Mouse (Mus musculus): Measurements from ENCODE around the gene Ezh1. TPM values are rescaled to one million over a fixed set of nuclear protein-coding genes. Genes with fewer than 3 reads are reported as not detected.
A peak's percentile ranks its signal among the peaks of the same experiment; 100 is the strongest.

The Ezh1 gene
- polyA plus RNA-seq, 1 experiment from 2014 or later = 30.7 TPM

DNA sequence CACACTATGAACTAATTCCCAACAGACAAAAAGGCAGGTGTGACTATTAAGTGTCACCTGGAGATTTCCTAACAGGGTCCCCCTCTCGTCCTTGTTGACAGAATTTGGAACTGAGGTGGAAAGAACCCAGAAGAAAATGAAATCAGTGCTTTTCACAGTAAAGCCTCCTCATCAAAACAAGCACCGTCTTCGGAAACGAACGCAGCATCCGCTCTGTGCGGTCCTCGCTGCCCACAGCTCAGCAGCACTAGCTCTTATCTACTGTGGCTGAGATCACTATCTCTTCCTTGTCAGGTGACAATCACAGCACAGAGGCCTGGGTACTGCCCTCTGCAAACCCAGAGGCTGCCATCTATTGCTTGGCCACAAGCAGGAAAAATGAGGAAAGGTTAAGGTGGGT is 30.1 kb downstream of the Ezh1 start:
- peaks cover 21% of the 10 kb centered on the region; the same call in 1 of the 2 replicates for H3K36me3 ChIP-seq (ENCODE audit: control insufficient read depth, insufficient read depth, low read length)
- no peak for ATAC-seq (ENCODE audit: low read depth)
- 95% methylated on average over 8 of the region's 8 CpGs for WGBS
- no peak overlapping the region for H3K4me2 ChIP-seq (ENCODE audit: low read depth, low read length)
- H3K4me1 ChIP-seq (ENCODE audit: control insufficient read depth, insufficient read depth, low read length) = no peaks in the 10 kb centered on the region
- H3K9ac ChIP-seq (replicated peaks; ENCODE audit: low read depth, low read length) = no peak overlapping the region
- no peak overlapping the region for H3K4me3 ChIP-seq (ENCODE audit: low read depth, low read length)
- no peak overlapping the region for H3K27ac ChIP-seq (ENCODE audit: low read depth, low read length)
- H3K9me3 ChIP-seq (ENCODE audit: control insufficient read depth, low read length) = no peaks in the 10 kb centered on the region
- no peaks in the 10 kb centered on the region for H3K27me3 ChIP-seq (ENCODE audit: control insufficient read depth, insufficient read depth, low read length)

GRCm38 (mm10) chr11:101195571-101195970 is 30.7 kb downstream of the Ezh1 start:
- Histone ChIP-seq H3K27ac (ENCODE audit: low read depth, low read length) (no peak overlapping the region), H3K36me3 (ENCODE audit: control insufficient read depth, insufficient read depth, low read length) (peaks cover 21% of the 10 kb centered on the region; the same call in 1 of the 2 replicates), H3K9ac (replicated peaks; ENCODE audit: low read depth, low read length) (no peak overlapping the region), H3K9me3 (ENCODE audit: control insufficient read depth, low read length) (no peaks in the 10 kb centered on the region), H3K4me2 (ENCODE audit: low read depth, low read length) (no peak overlapping the region), H3K4me1 (ENCODE audit: control insufficient read depth, insufficient read depth, low read length) (no peaks in the 10 kb centered on the region), H3K27me3 (ENCODE audit: control insufficient read depth, insufficient read depth, low read length) (no peaks in the 10 kb centered on the region), H3K4me3 (ENCODE audit: low read depth, low read length) (no peak overlapping the region)
- no peak for ATAC-seq (ENCODE audit: low read depth)
- 91% methylated on average over 8 of the region's 8 CpGs for WGBS

- Histone ChIP-seq H3K4me3 (ENCODE audit: low read depth, low read length) (no peak overlapping the region), H3K27ac (ENCODE audit: low read depth, low read length) (no peak overlapping the region), H3K9ac (replicated peaks; ENCODE audit: low read depth, low read length) (no peak overlapping the region), H3K9me3 (ENCODE audit: control insufficient read depth, low read length) (no peaks in the 10 kb centered on the region), H3K36me3 (ENCODE audit: control insufficient read depth, insufficient read depth, low read length) (peaks cover 21% of the 10 kb centered on the region; the same call in 1 of the 2 replicates), H3K27me3 (ENCODE audit: control insufficient read depth, insufficient read depth, low read length) (no peaks in the 10 kb centered on the region), H3K4me2 (ENCODE audit: low read depth, low read length) (no peak overlapping the region), H3K4me1 (ENCODE audit: control insufficient read depth, insufficient read depth, low read length) (peaks cover 4% of the 10 kb centered on the region)
- no peak for ATAC-seq (ENCODE audit: low read depth)
- 67% methylated on average over 1 of the region's 1 CpGs for WGBS
These were observed 31.2 kb downstream of the Ezh1 start for GRCm38 (mm10) chr11:101195101-101195500.

GRCm38 (mm10) chr11:101194643-101195042 is 31.6 kb downstream of the Ezh1 start:
- Histone ChIP-seq H3K27ac (ENCODE audit: low read depth, low read length) (no peak overlapping the region), H3K9ac (replicated peaks; ENCODE audit: low read depth, low read length) (no peak overlapping the region), H3K27me3 (ENCODE audit: control insufficient read depth, insufficient read depth, low read length) (no peaks in the 10 kb centered on the region), H3K4me2 (ENCODE audit: low read depth, low read length) (no peak overlapping the region), H3K36me3 (ENCODE audit: control insufficient read depth, insufficient read depth, low read length) (peaks cover 21% of the 10 kb centered on the region; the same call in 1 of the 2 replicates), H3K4me1 (ENCODE audit: control insufficient read depth, insufficient read depth, low read length) (peaks cover 9% of the 10 kb centered on the region), H3K9me3 (ENCODE audit: control insufficient read depth, low read length) (no peaks in the 10 kb centered on the region), H3K4me3 (ENCODE audit: low read depth, low read length) (no peak overlapping the region)
- WGBS = 92% methylated on average over 6 of the region's 6 CpGs
- ATAC-seq (ENCODE audit: low read depth) = no peak

- H3K4me3 ChIP-seq (ENCODE audit: low read depth, low read length) = no peak overlapping the region
- H3K27me3 ChIP-seq (ENCODE audit: control insufficient read depth, insufficient read depth, low read length) = no peaks in the 10 kb centered on the region
- no peak overlapping the region for H3K4me2 ChIP-seq (ENCODE audit: low read depth, low read length)
- WGBS = 89% methylated on average over 5 of the region's 5 CpGs
- no peak overlapping the region for H3K27ac ChIP-seq (ENCODE audit: low read depth, low read length)
- ATAC-seq (ENCODE audit: low read depth) = no peak
- H3K4me1 ChIP-seq (ENCODE audit: control insufficient read depth, insufficient read depth, low read length) = peaks cover 13% of the 10 kb centered on the region
- peaks cover 16% of the 10 kb centered on the region; the same call in 1 of the 2 replicates for H3K36me3 ChIP-seq (ENCODE audit: control insufficient read depth, insufficient read depth, low read length)
- no peak overlapping the region for H3K9ac ChIP-seq (replicated peaks; ENCODE audit: low read depth, low read length)
- H3K9me3 ChIP-seq (ENCODE audit: control insufficient read depth, low read length) = no peaks in the 10 kb centered on the region
These were observed 32.1 kb downstream of the Ezh1 start for GRCm38 (mm10) chr11:101194137-101194536.

GRCm38 (mm10) chr11:101193076-101193475 is 33.2 kb downstream of the Ezh1 start:
- no peaks in the 10 kb centered on the region for H3K9me3 ChIP-seq (ENCODE audit: control insufficient read depth, low read length)
- no peak overlapping the region for H3K4me2 ChIP-seq (ENCODE audit: low read depth, low read length)
- WGBS = 85% methylated on average over 7 of the region's 7 CpGs
- peaks cover 15% of the 10 kb centered on the region for H3K4me1 ChIP-seq (ENCODE audit: control insufficient read depth, insufficient read depth, low read length)
- H3K27ac ChIP-seq (ENCODE audit: low read depth, low read length) = no peak overlapping the region
- H3K4me3 ChIP-seq (ENCODE audit: low read depth, low read length) = no peak overlapping the region
- no peaks in the 10 kb centered on the region for H3K27me3 ChIP-seq (ENCODE audit: control insufficient read depth, insufficient read depth, low read length)
- ATAC-seq (ENCODE audit: low read depth) = no peak
- H3K9ac ChIP-seq (replicated peaks; ENCODE audit: low read depth, low read length) = no peak overlapping the region
- peaks cover 12% of the 10 kb centered on the region; the same call in 1 of the 2 replicates for H3K36me3 ChIP-seq (ENCODE audit: control insufficient read depth, insufficient read depth, low read length)

DNA sequence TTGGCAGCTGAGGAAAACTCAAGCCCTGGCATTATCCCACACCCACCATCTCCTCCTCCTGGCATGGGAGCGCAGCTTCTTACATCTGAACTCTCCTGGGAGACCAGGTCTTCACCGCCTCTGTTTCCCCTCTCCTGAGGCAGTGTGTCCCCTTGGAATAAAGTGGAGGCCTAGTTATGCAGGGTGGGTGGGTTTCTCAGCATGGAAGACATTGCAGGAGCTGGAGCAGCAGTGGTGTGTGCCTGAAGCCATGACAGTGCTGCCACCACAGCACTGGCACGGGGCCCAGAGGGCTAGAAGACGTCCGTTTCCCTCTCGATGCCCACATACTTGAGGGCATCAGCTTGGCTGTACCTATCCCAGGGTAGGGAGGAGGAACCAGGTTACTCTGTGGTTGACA is 33.6 kb downstream of the Ezh1 start:
- peaks cover 15% of the 10 kb centered on the region for H3K4me1 ChIP-seq (ENCODE audit: control insufficient read depth, insufficient read depth, low read length)
- ATAC-seq (ENCODE audit: low read depth) = no peak
- H3K36me3 ChIP-seq (ENCODE audit: control insufficient read depth, insufficient read depth, low read length) = peaks cover 7% of the 10 kb centered on the region; the same call in 1 of the 2 replicates
- no peaks in the 10 kb centered on the region for H3K9me3 ChIP-seq (ENCODE audit: control insufficient read depth, low read length)
- no peak overlapping the region for H3K4me2 ChIP-seq (ENCODE audit: low read depth, low read length)
- no peaks in the 10 kb centered on the region for H3K27me3 ChIP-seq (ENCODE audit: control insufficient read depth, insufficient read depth, low read length)
- H3K27ac ChIP-seq (ENCODE audit: low read depth, low read length) = no peak overlapping the region
- H3K4me3 ChIP-seq (ENCODE audit: low read depth, low read length) = no peak overlapping the region
- no peak overlapping the region for H3K9ac ChIP-seq (replicated peaks; ENCODE audit: low read depth, low read length)
- 92% methylated on average over 6 of the region's 6 CpGs for WGBS

DNA sequence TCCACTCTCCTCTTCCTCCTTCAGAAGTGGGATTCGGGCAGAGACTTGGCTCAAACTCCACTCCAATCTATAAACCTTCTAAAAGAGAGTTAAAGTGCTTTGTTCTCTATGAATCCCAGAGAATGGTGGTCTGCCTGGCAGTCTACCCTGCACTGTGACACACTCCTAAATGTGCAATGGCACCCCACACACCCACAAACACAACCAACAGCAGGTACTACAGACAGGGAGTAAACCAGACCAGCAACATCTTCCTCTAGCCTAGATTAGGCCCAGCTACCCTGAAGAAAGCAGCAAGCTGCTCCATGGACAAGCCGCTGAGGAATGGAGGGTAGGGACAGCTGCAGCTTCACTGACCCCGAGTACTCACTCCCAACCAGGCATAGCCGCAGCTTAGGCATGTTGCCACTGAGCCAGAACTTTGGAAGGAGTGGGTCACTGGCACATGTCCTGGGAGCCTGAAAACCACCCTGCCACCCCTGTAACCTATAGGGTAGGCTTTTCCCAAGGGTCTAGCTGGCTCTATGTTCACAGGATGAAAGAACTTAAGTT is 34.3 kb downstream of the Ezh1 start:
- no peaks in the 10 kb centered on the region for H3K27me3 ChIP-seq (ENCODE audit: control insufficient read depth, insufficient read depth, low read length)
- H3K4me2 ChIP-seq (ENCODE audit: low read depth, low read length) = no peak overlapping the region
- 90% methylated on average over 4 of the region's 4 CpGs for WGBS
- no peaks in the 10 kb centered on the region for H3K9me3 ChIP-seq (ENCODE audit: control insufficient read depth, low read length)
- no peak for ATAC-seq (ENCODE audit: low read depth)
- no peak overlapping the region for H3K9ac ChIP-seq (replicated peaks; ENCODE audit: low read depth, low read length)
- H3K27ac ChIP-seq (ENCODE audit: low read depth, low read length) = no peak overlapping the region
- no peak overlapping the region for H3K4me3 ChIP-seq (ENCODE audit: low read depth, low read length)
- H3K4me1 ChIP-seq (ENCODE audit: control insufficient read depth, insufficient read depth, low read length) = peaks cover 15% of the 10 kb centered on the region
- 0 out of 2 replicates have a peak, but pooled peaks cover 4% of the 10 kb centered on the region for H3K36me3 ChIP-seq (ENCODE audit: control insufficient read depth, insufficient read depth, low read length)

- H3K4me1 ChIP-seq (ENCODE audit: control insufficient read depth, insufficient read depth, low read length) = peaks cover 15% of the 10 kb centered on the region
- H3K27me3 ChIP-seq (ENCODE audit: control insufficient read depth, insufficient read depth, low read length) = no peaks in the 10 kb centered on the region
- H3K4me3 ChIP-seq (ENCODE audit: low read depth, low read length) = no peak overlapping the region
- H3K36me3 ChIP-seq (ENCODE audit: control insufficient read depth, insufficient read depth, low read length) = 0 out of 2 replicates have a peak, but pooled peaks cover 7% of the 10 kb centered on the region
- ATAC-seq (ENCODE audit: low read depth) = 0 out of 2 replicates have a peak, but pooled peaks have one; percentile 7
- peak overlapping the region; percentile 66; the same call in 1 of the 2 replicates for H3K27ac ChIP-seq (ENCODE audit: low read depth, low read length)
- no peak overlapping the region for H3K9ac ChIP-seq (replicated peaks; ENCODE audit: low read depth, low read length)
- no peak overlapping the region for H3K4me2 ChIP-seq (ENCODE audit: low read depth, low read length)
- 45% methylated on average over 17 of the region's 17 CpGs for WGBS
- no peaks in the 10 kb centered on the region for H3K9me3 ChIP-seq (ENCODE audit: control insufficient read depth, low read length)
These were observed 35.1 kb downstream of the Ezh1 start for GRCm38 (mm10) chr11:101190913-101191907.

All from neural tube, embryonic 14.5 days (tissue).